Mouse (Mus musculus): ENCODE measurements around the gene Thra. TPM values are rescaled to one million over a fixed set of nuclear protein-coding genes. Genes with fewer than 3 reads are reported as not detected.

Thra gene
- polyA plus RNA-seq, 1 experiment from 2014 or later = 32.4 TPM

- Histone ChIP-seq H3K36me3 (ENCODE audit: control insufficient read depth, insufficient read depth) (peaks cover 64% of the 10 kb centered on the region), H3K27ac (ENCODE audit: low read depth, low read length) (no peak overlapping the region), H3K4me3 (ENCODE audit: low read depth, low read length) (no peak overlapping the region), H3K9ac (ENCODE audit: low read depth, low read length) (no peak overlapping the region), H3K9me3 (ENCODE audit: control insufficient read depth) (no peaks in the 10 kb centered on the region), H3K4me1 (replicated peaks; ENCODE audit: control insufficient read depth, insufficient read depth, low read length) (0 out of 2 replicates have a peak, but pooled peaks cover 4% of the 10 kb centered on the region), H3K27me3 (replicated peaks; ENCODE audit: control insufficient read depth, insufficient read depth, low read length) (no peaks in the 10 kb centered on the region), H3K4me2 (replicated peaks; ENCODE audit: low read depth) (no peak overlapping the region)
- TF ChIP-seq CTCF (IDR thresholded peaks at IDR 0.05; ENCODE audit: low read depth) = no peak
- ATAC-seq = no peak
- WGBS = 86% methylated on average over 18 of the region's 18 CpGs
Measured at GRCm38 (mm10) chr11:98764091-98764490, 23.7 kb downstream of the Thra start.

GRCm38 (mm10) chr11:98764746-98765145 is 24.3 kb downstream of the Thra start:
- H3K4me1 ChIP-seq (replicated peaks; ENCODE audit: control insufficient read depth, insufficient read depth, low read length) = 0 out of 2 replicates have a peak, but pooled peaks cover 4% of the 10 kb centered on the region
- TF ChIP-seq CTCF (IDR thresholded peaks at IDR 0.05; ENCODE audit: low read depth) = no peak
- H3K9me3 ChIP-seq (ENCODE audit: control insufficient read depth) = no peaks in the 10 kb centered on the region
- H3K4me3 ChIP-seq (ENCODE audit: low read depth, low read length) = no peak overlapping the region
- H3K9ac ChIP-seq (ENCODE audit: low read depth, low read length) = no peak overlapping the region
- H3K27me3 ChIP-seq (replicated peaks; ENCODE audit: control insufficient read depth, insufficient read depth, low read length) = no peaks in the 10 kb centered on the region
- H3K4me2 ChIP-seq (replicated peaks; ENCODE audit: low read depth) = no peak overlapping the region
- no peak for ATAC-seq
- H3K27ac ChIP-seq (ENCODE audit: low read depth, low read length) = no peak overlapping the region
- peaks cover 70% of the 10 kb centered on the region for H3K36me3 ChIP-seq (ENCODE audit: control insufficient read depth, insufficient read depth)

DNA sequence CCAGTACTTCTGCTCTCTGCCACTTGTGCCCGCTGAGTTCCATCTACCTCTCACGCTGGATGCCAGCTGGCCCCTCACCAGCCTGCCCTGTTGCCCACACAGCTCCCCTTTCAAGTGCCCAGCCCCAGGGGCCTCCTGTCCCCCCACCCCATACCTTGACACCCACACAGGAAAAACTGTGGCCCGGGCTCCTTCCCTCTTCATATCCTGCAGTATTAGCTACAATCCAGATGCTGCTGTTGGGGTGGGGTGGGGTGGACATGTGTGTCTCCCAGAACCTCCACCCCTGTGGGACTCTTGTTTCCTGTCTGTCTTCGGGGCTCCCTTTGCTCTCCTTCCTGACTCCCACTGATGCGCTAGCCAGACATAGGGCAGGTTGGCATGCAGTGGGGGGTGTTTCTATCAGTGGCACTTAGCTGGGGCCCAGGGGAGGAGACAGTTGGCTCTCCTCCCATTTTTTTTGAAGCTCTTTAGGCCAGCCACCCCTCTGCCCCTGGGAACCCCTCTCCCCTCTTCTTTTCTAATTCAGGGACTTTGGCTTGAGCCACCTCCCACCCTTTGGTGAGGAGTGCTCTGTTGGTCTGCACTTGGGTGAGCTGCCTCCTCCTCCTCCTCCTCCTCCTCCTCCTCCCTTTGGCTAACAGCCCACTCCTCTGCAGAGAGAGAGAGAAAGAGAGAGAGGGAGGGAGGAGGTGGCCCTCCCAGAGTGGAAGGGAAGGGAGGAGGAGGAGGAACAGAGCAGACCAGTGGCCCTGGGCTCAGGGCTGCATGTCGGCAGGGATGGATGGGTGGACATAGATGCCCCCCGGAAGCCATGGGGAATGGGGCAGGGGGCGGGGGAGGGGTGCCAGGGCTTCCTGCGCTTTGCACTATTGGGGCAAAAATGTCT is 25.2 kb downstream of the Thra start:
- no peak for ATAC-seq
- peak overlapping the region; percentile 15; the same call in 1 of the 2 replicates for H3K27ac ChIP-seq (ENCODE audit: low read depth, low read length)
- H3K4me1 ChIP-seq (replicated peaks; ENCODE audit: control insufficient read depth, insufficient read depth, low read length) = 0 out of 2 replicates have a peak, but pooled peaks cover 4% of the 10 kb centered on the region
- no peak overlapping the region for H3K4me3 ChIP-seq (ENCODE audit: low read depth, low read length)
- H3K27me3 ChIP-seq (replicated peaks; ENCODE audit: control insufficient read depth, insufficient read depth, low read length) = no peaks in the 10 kb centered on the region
- no peak overlapping the region for H3K4me2 ChIP-seq (replicated peaks; ENCODE audit: low read depth)
- H3K9me3 ChIP-seq (ENCODE audit: control insufficient read depth) = no peaks in the 10 kb centered on the region
- WGBS = 53% methylated on average over 7 of the region's 9 CpGs
- no peak for TF ChIP-seq CTCF (IDR thresholded peaks at IDR 0.05; ENCODE audit: low read depth)
- no peak overlapping the region for H3K9ac ChIP-seq (ENCODE audit: low read depth, low read length)
- H3K36me3 ChIP-seq (ENCODE audit: control insufficient read depth, insufficient read depth) = peaks cover 73% of the 10 kb centered on the region

- peaks cover 70% of the 10 kb centered on the region for H3K36me3 ChIP-seq (ENCODE audit: control insufficient read depth, insufficient read depth)
- H3K9ac ChIP-seq (ENCODE audit: low read depth, low read length) = no peak overlapping the region
- H3K9me3 ChIP-seq (ENCODE audit: control insufficient read depth) = no peaks in the 10 kb centered on the region
- H3K4me1 ChIP-seq (replicated peaks; ENCODE audit: control insufficient read depth, insufficient read depth, low read length) = 0 out of 2 replicates have a peak, but pooled peaks cover 4% of the 10 kb centered on the region
- no peak overlapping the region for H3K4me3 ChIP-seq (ENCODE audit: low read depth, low read length)
- H3K4me2 ChIP-seq (replicated peaks; ENCODE audit: low read depth) = no peak overlapping the region
- no peak overlapping the region for H3K27ac ChIP-seq (ENCODE audit: low read depth, low read length)
- no peak for TF ChIP-seq CTCF (IDR thresholded peaks at IDR 0.05; ENCODE audit: low read depth)
- no peaks in the 10 kb centered on the region for H3K27me3 ChIP-seq (replicated peaks; ENCODE audit: control insufficient read depth, insufficient read depth, low read length)
- WGBS = 35% methylated on average over 1 of the region's 2 CpGs
- no peak for ATAC-seq
Measured at GRCm38 (mm10) chr11:98766346-98766745, 25.9 kb downstream of the Thra start.

GRCm38 (mm10) chr11:98766816-98767215 is 26.4 kb downstream of the Thra start:
- Histone ChIP-seq H3K36me3 (ENCODE audit: control insufficient read depth, insufficient read depth) (peaks cover 65% of the 10 kb centered on the region), H3K9me3 (ENCODE audit: control insufficient read depth) (no peaks in the 10 kb centered on the region), H3K27me3 (replicated peaks; ENCODE audit: control insufficient read depth, insufficient read depth, low read length) (no peaks in the 10 kb centered on the region), H3K4me3 (ENCODE audit: low read depth, low read length) (no peak overlapping the region), H3K4me1 (replicated peaks; ENCODE audit: control insufficient read depth, insufficient read depth, low read length) (0 out of 2 replicates have a peak, but pooled peaks cover 4% of the 10 kb centered on the region), H3K9ac (ENCODE audit: low read depth, low read length) (no peak overlapping the region), H3K27ac (ENCODE audit: low read depth, low read length) (no peak overlapping the region), H3K4me2 (replicated peaks; ENCODE audit: low read depth) (0 out of 2 replicates have a peak overlapping the region, but pooled peaks have one; percentile 9)
- TF ChIP-seq CTCF (IDR thresholded peaks at IDR 0.05; ENCODE audit: low read depth) = no peak
- WGBS = 45% methylated on average over 5 of the region's 5 CpGs
- no peak for ATAC-seq

DNA sequence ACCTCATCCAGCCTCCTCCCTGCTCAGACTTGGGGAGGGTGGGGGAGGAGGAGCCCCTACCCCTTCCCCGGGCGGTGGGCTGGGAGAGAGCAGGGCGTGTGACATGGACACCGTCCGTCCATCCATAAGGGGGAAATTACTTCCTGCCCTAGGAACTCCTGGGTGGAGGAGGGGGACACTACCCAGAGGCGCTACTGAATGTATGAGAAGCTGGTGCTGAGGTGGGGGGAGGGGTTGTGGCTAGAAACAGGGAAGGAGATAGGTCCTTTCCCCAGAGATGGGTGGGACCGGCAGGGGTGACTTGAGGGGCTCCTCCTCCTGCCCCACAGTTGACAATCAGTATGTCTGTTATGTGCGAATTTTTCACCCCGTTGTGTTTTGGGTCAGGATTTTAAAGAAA is 26.8 kb downstream of the Thra start:
- Histone ChIP-seq H3K4me3 (ENCODE audit: low read depth, low read length) (no peak overlapping the region), H3K36me3 (ENCODE audit: control insufficient read depth, insufficient read depth) (peaks cover 62% of the 10 kb centered on the region), H3K27ac (ENCODE audit: low read depth, low read length) (no peak overlapping the region), H3K27me3 (replicated peaks; ENCODE audit: control insufficient read depth, insufficient read depth, low read length) (no peaks in the 10 kb centered on the region), H3K9me3 (ENCODE audit: control insufficient read depth) (no peaks in the 10 kb centered on the region), H3K4me1 (replicated peaks; ENCODE audit: control insufficient read depth, insufficient read depth, low read length) (peaks cover 5% of the 10 kb centered on the region), H3K9ac (ENCODE audit: low read depth, low read length) (no peak overlapping the region), H3K4me2 (replicated peaks; ENCODE audit: low read depth) (0 out of 2 replicates have a peak overlapping the region, but pooled peaks have one; percentile 9)
- TF ChIP-seq CTCF (IDR thresholded peaks at IDR 0.05; ENCODE audit: low read depth) = no peak
- ATAC-seq = no peak
- 42% methylated on average over 9 of the region's 9 CpGs for WGBS
